Mouse (Mus musculus): ENCODE measurements at regions not wholly inside any gene's neighbourhood (a gene's known extent, or its start where the extent isn't known, plus 50 kb on each side); places are given as distances from the start of the nearest gene placed in this dataset.

DNA sequence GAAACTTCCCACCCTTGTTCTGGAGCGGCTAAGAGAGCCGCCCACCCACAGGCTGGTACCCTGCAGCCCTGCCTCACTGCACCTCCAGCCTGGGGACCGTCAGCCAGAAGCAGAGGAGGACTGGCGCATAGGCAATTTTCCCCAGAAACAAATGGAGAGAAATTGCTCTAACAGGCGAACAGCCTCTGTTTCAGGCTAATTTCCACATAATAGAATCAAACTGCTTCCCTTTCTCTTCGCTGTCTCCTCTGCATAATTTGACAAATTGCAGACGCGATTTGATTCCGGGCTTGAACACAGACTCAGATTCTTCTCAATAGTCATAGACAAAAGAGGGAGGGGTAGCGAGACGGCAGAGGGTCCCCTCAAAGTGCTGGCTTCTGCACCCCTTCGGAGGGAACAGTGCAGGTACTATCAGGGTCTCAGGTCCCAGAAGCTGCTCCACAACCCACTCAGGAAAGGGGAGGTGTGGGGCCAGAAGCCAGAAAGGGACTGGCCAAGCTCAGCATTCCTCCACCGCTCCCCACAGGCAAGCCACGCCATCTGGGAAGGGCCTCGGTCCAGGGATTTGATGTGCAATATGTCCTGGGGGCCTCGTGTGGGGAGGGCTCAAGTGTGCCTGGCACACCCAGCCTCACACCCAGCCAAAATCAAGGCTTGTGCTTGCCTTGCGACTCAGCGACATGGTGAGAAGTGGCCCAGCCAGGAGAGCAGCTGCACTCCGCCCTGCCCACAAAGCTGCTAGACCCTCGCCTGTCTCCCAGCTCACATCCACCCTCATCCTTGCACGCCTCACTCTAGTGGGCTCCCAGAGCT lies 53.7 kb upstream of the A530016L24Rik start:
- peak; percentile 71 to 78 for DNase-seq (ENCODE audit: low spot score in 2 of 2)

- DNase-seq (ENCODE audit: low spot score in 2 of 2): peak in 1 of 2 experiments; percentile 56
These were observed 52.2 kb upstream of the A530016L24Rik start for GRCm38 (mm10) chr12:112437046-112437445.

DNA sequence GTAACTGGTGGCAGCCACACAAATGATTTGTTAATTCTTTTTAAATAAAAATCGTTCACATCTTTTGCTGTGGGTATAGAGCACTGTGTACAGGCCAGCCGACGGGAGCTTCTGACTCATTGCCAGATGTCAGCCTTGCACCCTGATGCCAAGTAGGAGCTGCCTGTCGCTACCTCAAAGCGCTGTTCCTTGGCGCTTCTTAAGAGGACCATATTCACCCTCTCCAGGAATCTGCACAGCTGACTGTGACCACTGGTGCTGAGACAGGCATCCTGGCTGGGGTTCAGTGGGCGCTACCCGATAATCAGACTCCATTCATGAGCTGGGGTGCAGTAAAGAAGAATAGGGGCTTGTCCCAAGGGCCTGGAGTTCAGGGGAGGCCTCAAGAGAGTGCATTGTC lies 51.0 kb upstream of the A530016L24Rik start:
- DNase-seq (ENCODE audit: low spot score in 2 of 2): peak; percentile 45 to 56
